Mouse (Mus musculus) cerebellum, adult 11-12 months (tissue): ENCODE measurements around the gene Il1rapl1.

Source experiments
- DNase-seq: peaks from one replicate; pipeline ENCODE4 v3.0.0; 2022

Gene Il1rapl1

GRCm38 (mm10) chrX:87507997-87508396 is 607.4 kb downstream of the Il1rapl1 start:
- no peak for DNase-seq

DNA sequence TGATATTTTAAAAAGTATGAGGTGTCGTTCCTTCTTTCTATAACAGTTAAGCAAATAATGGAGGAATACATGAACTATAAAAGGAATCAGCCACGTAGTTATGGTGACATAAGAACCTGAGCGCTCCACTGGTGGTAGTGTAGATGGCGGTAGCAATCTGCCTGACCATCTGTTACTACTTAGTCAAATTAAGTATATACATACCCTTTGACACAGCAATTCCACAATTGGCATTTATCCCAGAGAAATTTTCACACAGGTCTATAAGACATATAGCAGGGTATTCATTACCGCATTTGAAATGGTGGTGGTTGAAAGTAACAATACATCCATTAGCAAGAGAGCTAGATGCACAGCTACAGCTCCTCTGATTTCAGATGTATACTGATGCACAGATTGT is 612.8 kb downstream of the Il1rapl1 start:
- peak; percentile 19 for DNase-seq

- DNase-seq: peak; percentile 20
These were observed 632.0 kb downstream of the Il1rapl1 start for GRCm38 (mm10) chrX:87483416-87483815.

- DNase-seq: peak; percentile 51
These were observed 877.3 kb downstream of the Il1rapl1 start for GRCm38 (mm10) chrX:87238191-87238590.

- DNase-seq: no peak
These were observed 890.2 kb downstream of the Il1rapl1 start for GRCm38 (mm10) chrX:87225280-87225679.

- DNase-seq: no peak
These were observed 1113.1 kb downstream of the Il1rapl1 start for GRCm38 (mm10) chrX:87002296-87002695.

DNA sequence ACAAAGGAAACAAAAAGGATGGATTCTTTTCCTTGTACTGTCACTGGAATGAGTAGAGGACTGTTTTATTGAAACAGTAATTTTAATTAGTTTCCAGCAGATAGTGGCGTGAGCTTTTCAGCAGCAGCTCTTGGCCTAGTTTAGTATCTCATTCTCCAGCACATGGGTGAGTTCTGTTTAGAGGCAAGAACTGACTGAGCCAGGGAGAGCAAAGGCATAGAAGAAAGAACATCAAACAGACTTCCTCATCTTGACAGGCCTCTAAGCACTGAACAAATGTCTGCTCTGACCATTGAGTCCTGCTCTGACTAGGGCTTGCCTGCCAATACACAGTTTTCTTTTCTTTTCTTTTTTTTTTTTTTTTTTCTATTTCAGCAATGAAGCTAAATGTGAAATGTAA is 1160.3 kb downstream of the Il1rapl1 start:
- no peak for DNase-seq

- no peak for DNase-seq
These were observed 1160.8 kb downstream of the Il1rapl1 start for GRCm38 (mm10) chrX:86954614-86955013.

DNA sequence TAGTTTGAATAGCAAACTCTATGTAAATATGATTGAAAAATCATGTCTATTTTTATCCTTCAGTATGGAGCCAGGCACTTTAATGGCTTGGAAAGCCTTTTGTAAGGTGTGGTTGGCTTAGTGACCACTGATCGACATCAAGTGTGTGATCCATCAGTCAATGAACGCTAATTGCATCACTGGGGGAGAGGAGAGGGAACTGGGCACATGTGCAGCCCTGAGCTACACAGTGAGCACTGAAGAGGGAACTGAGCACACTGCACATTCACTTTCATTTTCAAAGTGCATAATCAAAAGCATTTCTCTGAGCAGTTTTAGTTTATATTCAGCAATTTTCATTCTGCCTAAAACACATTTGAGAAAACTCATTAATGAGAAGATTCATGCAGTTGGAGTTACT is 1164.5 kb downstream of the Il1rapl1 start:
- DNase-seq: no peak

DNA sequence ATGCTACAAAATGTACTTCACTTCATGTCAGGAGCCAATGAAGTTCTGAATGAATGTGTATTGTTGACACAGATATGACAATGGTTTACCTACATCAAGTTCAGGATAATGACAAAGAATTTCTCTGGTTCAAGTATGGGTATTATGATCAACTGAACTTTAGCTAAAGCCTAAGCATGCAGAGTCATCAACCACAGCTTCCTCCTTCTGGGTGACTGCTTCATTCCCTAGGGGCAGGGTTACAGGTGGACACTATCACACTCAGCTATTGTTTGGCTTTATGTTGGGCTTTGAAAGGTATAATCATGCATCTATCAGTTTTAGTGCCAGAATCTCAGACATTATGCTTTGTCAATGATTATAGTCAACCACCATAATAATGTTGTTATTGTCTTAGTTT is 1166.3 kb downstream of the Il1rapl1 start:
- no peak for DNase-seq

DNA sequence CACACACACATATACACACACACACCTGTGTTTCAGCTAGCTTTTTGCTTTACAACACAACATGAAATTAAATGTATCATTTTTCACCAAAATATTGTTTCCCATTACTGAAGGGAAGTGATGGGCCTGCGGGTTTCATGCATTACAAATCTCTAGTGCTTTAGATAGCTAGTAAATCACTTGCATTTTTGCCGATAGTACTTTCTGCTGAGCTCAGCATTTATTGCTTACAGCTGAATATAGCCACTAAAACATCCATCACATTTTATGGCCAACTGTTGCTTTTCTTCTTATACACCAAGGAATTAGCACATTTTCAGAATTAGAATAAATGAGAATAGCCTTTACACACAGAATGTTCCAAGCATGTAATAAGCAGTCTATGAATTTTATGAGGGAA is 1260.6 kb downstream of the Il1rapl1 start:
- DNase-seq: no peak

DNA sequence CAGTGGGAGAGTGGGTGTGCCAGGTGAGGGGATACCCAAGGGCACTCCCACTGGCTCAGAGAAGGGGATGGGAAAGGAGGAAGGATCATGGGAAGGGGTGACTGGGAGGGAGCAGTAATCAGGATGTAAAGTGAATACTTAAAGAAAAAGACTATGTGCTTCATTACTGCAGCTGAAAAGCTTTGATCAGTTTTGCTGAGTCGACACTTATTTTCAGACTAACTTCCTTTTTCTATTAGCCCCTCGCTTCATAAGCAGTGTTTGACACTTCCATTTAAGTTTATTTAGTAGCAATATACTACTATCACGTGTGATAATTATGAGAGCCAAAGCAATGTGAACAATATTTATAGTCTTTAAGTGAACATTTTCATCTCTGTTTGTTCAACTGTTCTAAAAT is 1307.2 kb downstream of the Il1rapl1 start:
- DNase-seq: no peak

GRCm38 (mm10) chrX:86802725-86803124 is 1312.7 kb downstream of the Il1rapl1 start:
- no peak for DNase-seq

DNA sequence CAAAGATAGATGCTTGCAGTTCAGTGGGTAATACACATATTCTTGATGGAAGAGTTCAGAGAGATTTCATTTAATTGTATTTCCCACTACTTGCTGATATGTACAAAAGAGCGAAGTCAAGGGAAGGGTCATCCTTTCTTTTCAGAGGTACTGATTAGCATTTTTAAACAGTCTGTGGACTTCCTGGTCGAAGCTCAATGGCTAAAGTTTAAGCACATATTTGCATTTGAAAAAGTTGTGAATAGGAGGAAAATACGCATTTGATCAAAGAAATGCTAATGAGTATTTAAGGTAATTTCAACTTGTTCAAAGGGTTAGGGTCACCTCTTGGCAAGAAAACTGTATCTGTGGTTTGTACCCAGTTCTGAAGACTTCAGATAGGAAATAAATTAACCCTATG is 1386.6 kb downstream of the Il1rapl1 start:
- no peak for DNase-seq
